Mouse (Mus musculus) layer of hippocampus, postnatal 14 days (tissue): ENCODE data around the gene Ccdc50. TPM values are rescaled to one million over a fixed set of nuclear protein-coding genes. Genes with fewer than 3 reads are reported as not detected.

Experiments used
- total RNA-seq, 2 experiments: library from RNA; stranded (reverse); gene quantifications; 2 replicates each; pipeline ENCODE4 v1.2.3; 2021

Gene Ccdc50
- total RNA-seq, 2 experiments from 2014 or later, result 71.6 to 77.7 TPM

Other genes starting within 250 kb of the Ccdc50 start
- gene Ostn, start 81.4 kb upstream of the Ccdc50 start, total RNA-seq, result not detected
- gene Uts2b, start 18.6 kb upstream of the Ccdc50 start, total RNA-seq, result not detected